Mouse (Mus musculus): ENCODE results near the gene Gm13276.

DNA sequence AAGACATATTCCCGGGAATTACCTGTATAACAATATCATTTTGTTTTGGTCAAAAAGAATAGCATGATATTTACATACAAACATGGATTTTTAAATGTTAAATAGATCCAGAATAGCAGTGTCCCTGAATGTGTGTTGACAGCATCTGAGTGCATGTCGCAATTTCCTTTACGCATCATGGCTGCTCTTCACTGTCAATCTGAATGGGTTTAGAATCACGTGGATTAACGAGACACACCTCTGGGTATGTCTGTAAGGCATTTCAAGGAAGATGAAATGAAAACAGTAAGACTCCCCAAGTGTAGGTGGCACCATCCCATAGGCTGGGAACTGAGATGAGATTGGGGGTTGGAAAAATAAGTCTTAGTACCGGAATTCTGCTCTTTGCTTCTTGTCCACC is 46.5 kb upstream of the Gm13276 start:
- TF ChIP-seq CTCF (IDR thresholded peaks at IDR 0.05; ENCODE audit: control insufficient read depth, insufficient read depth, insufficient replicate concordance, low read depth, low read length), result no peak
- no peak for TF ChIP-seq POLR2A (IDR thresholded peaks at IDR 0.05; ENCODE audit: control insufficient read depth, low read depth, low read length)
